Comparison of ENCODE assay signal across 14 mouse cellular contexts in genomic region chr1:183150379-183150840, GRCm38 (mm10).
DNase-seq lines count a peak whose midpoint lies in the region; ATAC-seq lines count a peak whose summit lies in the region.
"Had no signal": no experiment of that assay in that cellular context is flagged by ENCODE, and none has a peak within 500 bp of the region (broad histone marks: within the 10 kb centered on the region; RNA-seq: fewer than 3 reads in every experiment).

No protein-coding gene starts in this region.

- no peaks in the 10 kb centered on the region for H3K27me3 ChIP-seq in heart, embryonic 11.5 days (ENCODE audit: control insufficient read depth, insufficient read depth, low read length)
- no peaks in the 10 kb centered on the region for H3K27me3 ChIP-seq in hindbrain, embryonic 11.5 days (ENCODE audit: control insufficient read depth, insufficient read depth, low read length)
- H3K27me3 ChIP-seq in midbrain, embryonic 15.5 days (replicated peaks) = no peaks in the 10 kb centered on the region
- H3K27me3 ChIP-seq: heart, embryonic 15.5 days had no signal

- no peaks in the 10 kb centered on the region for H3K36me3 ChIP-seq in heart, embryonic 11.5 days (ENCODE audit: control insufficient read depth, insufficient read depth, low read length)
- H3K36me3 ChIP-seq in hindbrain, embryonic 11.5 days (ENCODE audit: control insufficient read depth, insufficient read depth, low read length) = no peaks in the 10 kb centered on the region
- no peaks in the 10 kb centered on the region for H3K36me3 ChIP-seq in midbrain, embryonic 15.5 days (replicated peaks)
- H3K36me3 ChIP-seq: heart, embryonic 15.5 days had no signal

- H3K4me1 ChIP-seq in heart, embryonic 11.5 days (ENCODE audit: control insufficient read depth, insufficient read depth, low read length) = peaks cover 32% of the 10 kb centered on the region
- H3K4me1 ChIP-seq in hindbrain, embryonic 11.5 days (replicated peaks; ENCODE audit: control insufficient read depth, insufficient read depth, low read length) = peaks cover 11% of the 10 kb centered on the region
- H3K4me1 ChIP-seq in midbrain, embryonic 15.5 days = peaks cover 34% of the 10 kb centered on the region

- H3K4me2 ChIP-seq in heart, embryonic 11.5 days = no peak overlapping the region
- no peak overlapping the region for H3K4me2 ChIP-seq in hindbrain, embryonic 11.5 days (replicated peaks; ENCODE audit: low read depth, low read length)
- H3K4me2 ChIP-seq in midbrain, embryonic 15.5 days = no peak overlapping the region
- H3K4me2 ChIP-seq: heart, embryonic 15.5 days had no signal

- no peak overlapping the region for H3K9ac ChIP-seq in heart, embryonic 11.5 days (ENCODE audit: low read depth, low read length)
- H3K9ac ChIP-seq in hindbrain, embryonic 11.5 days (ENCODE audit: low read depth, low read length) = no peak overlapping the region
- H3K9ac ChIP-seq in midbrain, embryonic 15.5 days = no peak overlapping the region
- H3K9ac ChIP-seq: heart, embryonic 15.5 days had no signal

- 53% methylated on average over 12 of the region's 12 CpGs for WGBS in heart, embryonic 11.5 days (ENCODE audit: insufficient replicate concordance)
- WGBS in hindbrain, embryonic 11.5 days = 26% methylated on average over 12 of the region's 12 CpGs
- WGBS in midbrain, embryonic 15.5 days = 23% methylated on average over 12 of the region's 12 CpGs

- ATAC-seq in heart, embryonic 11.5 days (replicated peaks; ENCODE audit: insufficient number of reproducible peaks, low FRiP score, low TSS enrichment) = no peak
- ATAC-seq in hindbrain, embryonic 11.5 days (ENCODE audit: low FRiP score) = peak; percentile 78
- ATAC-seq in midbrain, embryonic 15.5 days (replicated peaks) = peak; percentile 77
- ATAC-seq in cerebellum, adult (ENCODE audit: insufficient number of reproducible peaks, low FRiP score, low TSS enrichment) = no peak
- ATAC-seq: activated CD4-positive, CD25-positive, alpha-beta regulatory T cell, adult 4 months had no signal

- H3K27ac ChIP-seq in heart, embryonic 11.5 days (ENCODE audit: low read depth, low read length) = no peak overlapping the region
- peak overlapping the region; percentile 61 for H3K27ac ChIP-seq in hindbrain, embryonic 11.5 days (ENCODE audit: low read depth, low read length)
- no peak overlapping the region for H3K27ac ChIP-seq in midbrain, embryonic 15.5 days
- H3K27ac ChIP-seq: heart, embryonic 15.5 days; kidney, postnatal 0 days had no signal

- peak; percentile 88 for DNase-seq in heart, adult 11 months
- peak; percentile 50 for DNase-seq in embryo, embryonic 10.5 days (ENCODE audit: low spot score)
- DNase-seq in hindbrain, embryonic 11.5 days (ENCODE audit: low spot score) = peak; percentile 57
- no peak for DNase-seq in adrenal gland, adult 2 months
- DNase-seq in adipocyte (ENCODE audit: low spot score) = no peak
- DNase-seq: cerebellum, adult 2 months; lung, adult 18-20 months had no signal

- H3K4me3 ChIP-seq in heart, embryonic 11.5 days (ENCODE audit: low read depth, low read length) = no peak overlapping the region
- no peak overlapping the region for H3K4me3 ChIP-seq in hindbrain, embryonic 11.5 days (ENCODE audit: low read depth, low read length)
- no peak overlapping the region for H3K4me3 ChIP-seq in midbrain, embryonic 15.5 days
- H3K4me3 ChIP-seq: erythroblast, embryonic 14.5 days; heart, embryonic 15.5 days had no signal

- no peaks in the 10 kb centered on the region for H3K9me3 ChIP-seq in heart, embryonic 11.5 days (replicated peaks; ENCODE audit: control insufficient read depth, low read length)
- no peaks in the 10 kb centered on the region for H3K9me3 ChIP-seq in hindbrain, embryonic 11.5 days (ENCODE audit: control insufficient read depth, low read length)
- H3K9me3 ChIP-seq in midbrain, embryonic 15.5 days = no peaks in the 10 kb centered on the region
- H3K9me3 ChIP-seq: heart, embryonic 15.5 days had no signal

Comparison
In these comparisons a context has a peak if more than half of its experiments do, and no peak if none do; other contexts are left out.
1. DNase-seq: peak in heart, adult 11 months (single experiment), embryo, embryonic 10.5 days (single experiment) and hindbrain, embryonic 11.5 days (single experiment); none in adrenal gland, adult 2 months (single experiment) and adipocyte (single experiment).
2. ATAC-seq: peak in hindbrain, embryonic 11.5 days (single experiment) and midbrain, embryonic 15.5 days (single experiment); none in heart, embryonic 11.5 days (single experiment) and cerebellum, adult (single experiment).